Mouse (Mus musculus) adrenal gland, postnatal 4 days (tissue): ENCODE data around the gene Tspan5. TPM values are rescaled to one million over a fixed set of nuclear protein-coding genes. Genes with fewer than 3 reads are reported as not detected.

Source experiments
- DNase-seq, 2 experiments: peaks; one replicate each; pipeline ENCODE4 v3.0.0; 2021 to 2022; ENCODE audit warnings: low spot score in 2 of 2, mixed read lengths in 2 of 2
- total RNA-seq, 2 experiments: library from RNA; stranded (reverse); gene quantifications; 2 replicates each; pipeline ENCODE4 v1.2.3; 2021

Tspan5 gene
- total RNA-seq, 2 experiments from 2014 or later = 39.3 to 40.5 TPM

GRCm38 (mm10) chr3:138770650-138771331 is 28.8 kb downstream of the Tspan5 start:
- no peak for DNase-seq

GRCm38 (mm10) chr3:138771549-138772333 is 29.7 kb downstream of the Tspan5 start:
- DNase-seq = no peak

- DNase-seq = no peak
These were observed 32.0 kb downstream of the Tspan5 start for GRCm38 (mm10) chr3:138773871-138774606.

GRCm38 (mm10) chr3:138774607-138774943 is 32.6 kb downstream of the Tspan5 start:
- DNase-seq = no peak

- DNase-seq = no peak
These were observed 34.1 kb downstream of the Tspan5 start for GRCm38 (mm10) chr3:138775926-138776715.

GRCm38 (mm10) chr3:138781492-138781891 is 39.5 kb downstream of the Tspan5 start:
- DNase-seq = no peak

- DNase-seq = no peak
These were observed 42.1 kb downstream of the Tspan5 start for GRCm38 (mm10) chr3:138783859-138784640.

GRCm38 (mm10) chr3:138784641-138785025 is 42.6 kb downstream of the Tspan5 start:
- no peak for DNase-seq

- no peak for DNase-seq
These were observed 45.9 kb downstream of the Tspan5 start for GRCm38 (mm10) chr3:138787758-138788488.

- no peak for DNase-seq
These were observed 46.5 kb downstream of the Tspan5 start for GRCm38 (mm10) chr3:138788489-138788850.

GRCm38 (mm10) chr3:138789275-138789674 is 47.3 kb downstream of the Tspan5 start:
- DNase-seq = no peak

- DNase-seq = no peak
These were observed 52.5 kb downstream of the Tspan5 start for GRCm38 (mm10) chr3:138794533-138794932.

- no peak for DNase-seq
These were observed 54.0 kb downstream of the Tspan5 start for GRCm38 (mm10) chr3:138795951-138796350.

- no peak for DNase-seq
These were observed 54.6 kb downstream of the Tspan5 start for GRCm38 (mm10) chr3:138796583-138796982.

GRCm38 (mm10) chr3:138800664-138801411 is 58.8 kb downstream of the Tspan5 start:
- no peak for DNase-seq

GRCm38 (mm10) chr3:138801661-138802060 is 59.7 kb downstream of the Tspan5 start:
- no peak for DNase-seq

- DNase-seq = no peak
These were observed 60.9 kb downstream of the Tspan5 start for GRCm38 (mm10) chr3:138802722-138803443.

GRCm38 (mm10) chr3:138803444-138804085 is 61.6 kb downstream of the Tspan5 start:
- no peak for DNase-seq
